Mouse (Mus musculus) granulocyte monocyte progenitor cell, adult 5-6 weeks (primary cell): Measurements from ENCODE around the gene Sh3d19. TPM values are rescaled to one million over a fixed set of nuclear protein-coding genes. Genes with fewer than 3 reads are reported as not detected.

Experiments used
- ATAC-seq: replicated peaks from 2 replicates; pipeline ENCODE4 v1.8.0; 2016; ENCODE audit warnings: mild to moderate bottlenecking, moderate TSS enrichment, inconsistent platforms; ENCODE audit not compliant: poor library complexity, severe bottlenecking
- total RNA-seq, 2 experiments: library from RNA; stranded (forward) in 1 of 2; stranded (reverse) in 1 of 2; fragments of 200-712, 200-1000 nt in 1 of 2; fragments of >200 nt in 1 of 2; fragmentation: Nextera tagmentation in 1 of 2; gene quantifications; 2 replicates each; pipeline ENCODE4 v1.2.3; 2014 to 2017

Gene Sh3d19
- total RNA-seq, 2 experiments from 2014 or later = 4.2 to 10.6 TPM

DNA sequence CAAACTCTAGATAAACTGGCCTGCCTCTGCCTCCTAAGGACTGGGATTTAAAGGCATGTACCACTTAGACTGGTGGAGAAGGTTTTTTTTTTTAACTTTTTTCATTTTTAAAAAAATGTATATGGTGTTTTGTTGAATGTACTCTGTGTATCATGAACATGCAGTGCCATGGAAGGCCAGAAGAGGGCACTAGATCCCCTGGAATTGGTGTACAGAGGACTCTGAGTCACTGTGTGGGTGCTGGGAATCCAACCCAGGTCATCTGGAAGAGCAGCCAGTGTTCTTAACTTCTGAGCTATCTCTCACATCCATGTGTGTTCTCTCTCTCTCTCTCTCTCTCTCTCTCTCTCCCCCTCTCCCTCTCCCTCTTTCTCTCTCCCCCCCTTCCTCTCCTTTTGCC, 151.2 kb downstream of the Sh3d19 start:
- ATAC-seq = no peak

GRCm38 (mm10) chr3:86123251-86123746, 152.4 kb downstream of the Sh3d19 start:
- no peak for ATAC-seq

- ATAC-seq = peak; percentile 88
These were observed 158.8 kb downstream of the Sh3d19 start for GRCm38 (mm10) chr3:86129757-86130156.

DNA sequence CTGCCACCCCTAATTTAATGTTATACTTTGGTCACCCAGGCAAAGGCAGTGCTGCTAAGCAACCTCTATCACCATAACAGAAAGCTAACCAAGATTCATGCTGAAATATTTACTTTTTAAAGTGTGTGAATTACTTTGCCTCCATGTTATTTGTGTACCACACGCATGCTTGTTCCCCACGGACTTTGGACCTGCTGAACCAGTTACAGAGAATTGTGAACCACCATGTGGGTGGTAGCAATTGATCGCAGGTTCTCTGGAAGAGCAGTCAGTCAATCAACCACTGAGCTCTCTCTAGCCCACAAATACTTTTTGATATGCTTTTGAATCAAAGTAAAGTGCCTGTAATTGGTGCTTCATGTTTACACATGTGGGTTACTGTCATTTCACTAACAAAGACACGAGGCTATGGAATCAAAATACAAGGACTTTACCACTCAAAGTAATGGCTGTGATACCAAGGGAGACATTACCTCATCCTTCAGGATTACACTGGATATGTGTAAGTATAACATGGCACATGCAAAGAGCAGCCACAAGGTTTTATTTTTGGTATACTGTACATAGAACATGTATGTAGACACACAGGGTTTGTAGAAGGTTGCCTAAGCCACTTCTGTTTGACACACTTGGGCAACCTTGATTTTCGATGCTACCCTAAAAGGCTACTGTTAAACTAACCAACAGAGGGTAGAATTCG, 164.2 kb downstream of the Sh3d19 start:
- no peak for ATAC-seq

DNA sequence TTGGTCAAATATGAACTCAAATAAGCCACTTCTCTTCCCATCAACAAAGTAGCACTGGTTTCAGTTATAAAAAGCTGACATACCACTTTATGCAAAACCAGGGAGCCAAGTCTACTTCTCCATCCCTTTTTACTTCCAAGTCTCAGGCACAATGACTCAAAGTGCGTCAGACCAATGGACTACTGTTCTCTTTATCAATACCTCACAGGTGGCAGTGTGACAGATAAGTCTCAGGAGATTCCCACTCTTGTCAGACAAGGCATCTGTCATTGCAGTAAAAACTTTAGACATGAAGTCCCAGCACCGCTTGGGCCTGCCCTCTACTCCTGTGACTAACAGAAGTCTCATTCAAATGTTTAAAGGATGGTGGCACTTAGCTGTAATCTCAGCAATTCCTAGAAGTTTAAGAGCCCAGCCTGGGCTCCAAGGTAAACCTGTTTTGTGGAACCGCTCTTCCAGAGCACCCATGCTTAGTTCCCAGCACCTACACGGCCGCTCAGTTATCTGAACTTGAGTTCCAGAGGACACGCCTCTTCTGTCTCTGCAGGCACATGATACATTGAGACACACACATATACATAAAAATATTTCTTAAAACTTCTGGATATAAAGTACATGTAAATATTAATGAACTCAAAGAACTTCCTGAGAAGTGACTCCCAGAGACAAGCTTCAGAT, 165.1 kb downstream of the Sh3d19 start:
- ATAC-seq = no peak

- ATAC-seq = no peak
These were observed 166.1 kb downstream of the Sh3d19 start for GRCm38 (mm10) chr3:86136936-86137574.

DNA sequence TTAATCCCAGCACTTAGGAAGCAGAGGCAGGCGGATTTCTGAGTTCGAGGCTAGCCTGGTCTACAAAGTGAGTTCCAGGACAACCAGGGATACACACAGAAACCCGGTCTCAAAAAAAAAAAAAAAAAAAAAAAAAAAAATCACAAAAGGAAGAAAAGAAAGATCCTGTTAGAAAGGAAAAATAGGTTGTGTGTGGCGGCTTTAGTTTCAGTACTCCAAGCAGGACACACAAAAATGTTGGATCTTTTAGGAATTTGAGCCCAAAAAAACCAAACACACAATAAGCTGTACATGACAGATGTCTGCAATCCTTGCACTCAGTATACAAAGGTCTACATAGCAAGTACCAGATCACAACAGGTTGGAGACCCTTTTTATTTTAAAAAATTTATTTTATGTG, 168.8 kb downstream of the Sh3d19 start:
- no peak for ATAC-seq

DNA sequence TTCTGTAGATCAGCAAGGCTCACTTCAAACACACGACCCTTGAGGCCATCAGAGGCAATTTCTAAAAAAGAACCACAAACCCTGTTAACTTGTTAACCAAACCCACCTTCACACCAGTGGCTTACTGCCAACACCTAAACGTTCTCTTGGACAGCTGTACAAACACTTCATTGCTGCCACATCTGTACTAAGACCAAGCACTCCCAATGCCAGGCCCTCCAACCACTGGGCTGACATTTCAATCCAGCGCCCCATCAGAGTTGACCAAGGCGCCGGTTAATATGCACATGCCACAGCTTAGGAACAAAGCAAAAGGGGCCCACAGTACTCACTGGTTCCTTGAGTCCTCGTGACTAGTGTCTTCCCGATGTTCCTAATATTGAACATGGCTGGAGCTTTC, 170.5 kb downstream of the Sh3d19 start:
- no peak for ATAC-seq

GRCm38 (mm10) chr3:86141886-86142262, 171.0 kb downstream of the Sh3d19 start:
- ATAC-seq = peak; percentile 1; the same call in 1 of the 2 replicates

DNA sequence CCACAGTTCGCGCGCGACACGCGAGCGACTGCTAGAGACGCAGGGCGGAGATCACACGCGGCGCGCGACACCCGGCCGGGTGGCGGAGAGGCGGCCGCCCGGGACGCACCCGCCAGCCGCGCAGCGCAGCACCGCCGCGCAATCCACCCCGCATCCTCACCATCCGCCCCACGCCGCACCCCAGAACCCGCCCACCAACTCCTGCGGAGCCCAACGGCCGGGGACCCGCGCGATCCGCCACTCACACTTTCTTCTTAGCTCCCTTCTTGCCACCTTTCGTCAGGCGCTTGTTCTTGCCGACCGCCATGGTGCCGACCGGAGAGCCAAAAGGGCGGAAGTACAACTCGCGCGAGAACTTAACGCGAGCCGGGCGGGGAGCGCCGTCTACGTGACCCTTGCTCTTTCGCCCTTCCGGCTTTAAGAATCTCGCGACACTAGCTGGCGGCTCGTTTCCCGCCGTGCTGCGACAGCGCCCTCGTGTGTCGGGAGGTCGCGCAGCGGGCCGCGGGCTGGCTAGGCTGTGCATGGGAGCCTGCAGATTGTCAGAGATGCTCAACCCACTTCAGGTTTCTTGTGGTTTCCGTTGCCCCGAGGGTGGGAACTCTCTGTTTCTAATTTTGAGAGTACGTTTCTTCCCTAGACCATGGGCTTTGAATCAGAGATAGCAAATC, 171.5 kb downstream of the Sh3d19 start, which contains the start of gene Rps3a1:
TSS of gene Rps3a1 (minus strand) at position 440 of the 671 bp plus-strand sequence.
- peak; percentile 94 for ATAC-seq

DNA sequence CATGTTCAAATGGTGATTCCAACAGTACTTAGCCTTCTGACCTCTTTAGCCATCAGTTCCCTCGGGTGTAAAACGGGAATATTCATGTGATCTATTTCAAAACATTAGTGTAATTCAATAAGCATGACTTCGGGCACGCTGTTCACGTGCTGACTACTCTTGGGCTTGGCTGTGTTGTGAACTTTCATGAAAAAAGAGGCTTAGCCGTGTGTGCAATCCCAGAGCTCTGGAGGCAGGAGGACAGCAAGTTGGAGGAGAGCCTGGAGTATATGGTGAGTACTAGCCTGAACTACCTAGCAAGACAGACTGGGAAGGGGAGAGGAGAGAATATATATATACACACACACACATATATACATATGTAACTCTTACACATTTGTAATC, 172.0 kb downstream of the Sh3d19 start:
- ATAC-seq = peak; percentile 30

- 0 out of 2 replicates have a peak, but pooled peaks have one; percentile 8 for ATAC-seq
These were observed 172.4 kb downstream of the Sh3d19 start for GRCm38 (mm10) chr3:86143343-86143742.

DNA sequence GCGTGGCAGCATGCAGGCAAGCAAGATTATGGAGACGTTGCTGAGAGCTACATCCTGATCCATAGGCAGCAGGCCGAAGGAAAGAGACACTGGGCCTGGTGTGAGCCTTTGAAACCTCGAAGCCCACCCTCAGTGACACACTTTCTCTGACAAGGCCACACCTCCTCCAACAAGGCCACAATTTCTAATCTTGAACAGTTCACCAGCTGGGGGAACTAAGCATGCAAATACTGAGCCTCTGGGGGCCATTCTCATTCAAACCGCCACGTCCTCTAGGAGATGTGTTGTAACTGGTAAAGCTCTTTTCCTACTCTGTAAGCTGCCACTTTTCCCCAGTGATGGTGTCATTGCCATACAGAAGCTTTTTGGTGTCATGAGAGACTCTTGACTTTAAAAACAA, 178.2 kb downstream of the Sh3d19 start:
- no peak for ATAC-seq

GRCm38 (mm10) chr3:86149521-86149920, 178.6 kb downstream of the Sh3d19 start:
- ATAC-seq = no peak

GRCm38 (mm10) chr3:86168841-86169425, 198.0 kb downstream of the Sh3d19 start:
- peak; percentile 81 for ATAC-seq

DNA sequence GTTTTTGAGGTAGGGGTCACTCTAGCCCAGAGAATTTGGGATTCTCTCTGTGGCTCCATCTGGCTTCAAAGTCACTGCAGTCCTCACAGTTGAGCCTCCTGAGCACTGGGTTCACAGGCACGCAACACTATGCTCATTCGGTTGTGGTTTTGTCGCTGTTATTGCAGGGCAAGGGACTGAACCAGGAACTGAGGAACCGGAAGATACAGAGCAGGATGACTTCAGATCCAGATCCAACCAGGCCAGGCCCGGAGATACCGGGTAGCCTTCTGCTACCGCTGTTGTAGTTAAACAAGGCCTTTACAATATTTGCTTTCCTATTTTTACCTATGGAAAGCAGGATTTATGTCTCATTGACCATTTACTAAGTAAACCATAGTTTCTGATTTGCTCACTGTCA, 208.8 kb downstream of the Sh3d19 start:
- peak; percentile 65 for ATAC-seq
